Mouse (Mus musculus) lung, postnatal 0 days (tissue): ENCODE results near the gene Klc4. TPM values are rescaled to one million over a fixed set of nuclear protein-coding genes. Genes with fewer than 3 reads are reported as not detected.
A peak's percentile ranks its signal among the peaks of the same experiment; 100 is the strongest.

Source experiments
- ATAC-seq: fragments of 200-750 bp; cut with Nextera tagmentation; 2 replicates; pipeline ENCODE4 v1.8.0; 2017; ENCODE audit warnings: moderate library complexity
- DNase-seq: peaks from one replicate; pipeline ENCODE4 v3.0.0-alpha.2; 2016; ENCODE audit warnings: low spot score
- H3K27ac ChIP-seq: fragments of 300-500 bp; sonication (generic); 2 replicates; pipeline ENCODE4 v1.5.1; 2014; ENCODE audit warnings: antibody characterized with exemption, mild to moderate bottlenecking, low read length, mixed read lengths
- H3K27me3 ChIP-seq: fragments of 300-500 bp; sonication (generic); replicated peaks from 2 replicates; pipeline ENCODE4 v1.6.1; 2014; ENCODE audit warnings: low read length, mixed read lengths; ENCODE audit not compliant: insufficient read depth
- H3K36me3 ChIP-seq: fragments of 300-500 bp; sonication (generic); 2 replicates; pipeline ENCODE4 v1.6.1; 2014; ENCODE audit warnings: low read length, mixed read lengths; ENCODE audit not compliant: insufficient read depth
- H3K4me1 ChIP-seq: fragments of 300-500 bp; sonication (generic); 2 replicates; pipeline ENCODE4 v1.6.1; 2014; ENCODE audit warnings: antibody characterized with exemption, low read depth, low read length, mixed read lengths; ENCODE audit not compliant: insufficient read depth
- H3K4me2 ChIP-seq: fragments of 300-500 bp; sonication (generic); replicated peaks from 2 replicates; pipeline ENCODE4 v1.6.1; 2014; ENCODE audit warnings: low read depth, mild to moderate bottlenecking, low read length, moderate library complexity, mixed read lengths
- H3K4me3 ChIP-seq: fragments of 300-500 bp; sonication (generic); 2 replicates; pipeline ENCODE4 v1.5.1; 2014; ENCODE audit warnings: low read depth, low read length
- H3K9ac ChIP-seq: fragments of 300-500 bp; sonication (generic); replicated peaks from 2 replicates; pipeline ENCODE4 v1.6.1; 2014; ENCODE audit warnings: low read depth, mild to moderate bottlenecking
- H3K9me3 ChIP-seq: fragments of 300-500 bp; sonication (generic); 2 replicates; pipeline ENCODE4 v1.6.1; 2016; ENCODE audit warnings: low read length, mixed read lengths
- CTCF ChIP-seq: IDR thresholded peaks from 2 replicates; pipeline ENCODE4 v1.5.1; 2016; ENCODE audit warnings: antibody characterized with exemption, mild to moderate bottlenecking
- EP300 ChIP-seq: IDR thresholded peaks from 2 replicates; pipeline ENCODE4 v1.6.1; 2016; ENCODE audit warnings: antibody characterized with exemption, mild to moderate bottlenecking, control low read depth
- WGBS: fragments of 180-500 bp; shearing (Covaris S2); extraction: QIAGEN DNeasy Blood & Tissue Kit; methylation state at CpG from one replicate; pipeline ENCODE4 v1.1.7; 2014; 5-methylcytosine and 5-hydroxymethylcytosine counted together
- polyA plus RNA-seq: library from polyadenylated mRNA; unstranded; fragments of >200 nt; fragmentation: Nextera tagmentation; extraction: Ambion mirVana; gene quantifications from 2 replicates; pipeline ENCODE4 v1.2.1, GENCODE M21; 2015

Klc4 gene
- polyA plus RNA-seq, 1 experiment from 2014 or later: 38.4 TPM

GRCm38 (mm10) chr17:46674530-46675283 lies 28.9 kb upstream of the Klc4 start:
- DNase-seq (no peak), ATAC-seq (0 out of 2 replicates have a peak, but pooled peaks have one; percentile 3)
- H3K4me1 ChIP-seq: peaks cover 17% of the 10 kb centered on the region; the same call in 1 of the 2 replicates
- H3K9ac ChIP-seq: peak overlapping the region; percentile 20
- peak overlapping the region; percentile 73 for H3K4me2 ChIP-seq
- peak overlapping the region; percentile 59 for H3K4me3 ChIP-seq
- H3K27ac ChIP-seq: peak overlapping the region; percentile 62
- TF ChIP-seq EP300: no peak
- no peak for TF ChIP-seq CTCF
- WGBS: 28% methylated on average over 15 of the region's 15 CpGs
- peaks cover 17% of the 10 kb centered on the region; the same call in 1 of the 2 replicates for H3K36me3 ChIP-seq
- no peaks in the 10 kb centered on the region for H3K27me3 ChIP-seq
- no peaks in the 10 kb centered on the region for H3K9me3 ChIP-seq

DNA sequence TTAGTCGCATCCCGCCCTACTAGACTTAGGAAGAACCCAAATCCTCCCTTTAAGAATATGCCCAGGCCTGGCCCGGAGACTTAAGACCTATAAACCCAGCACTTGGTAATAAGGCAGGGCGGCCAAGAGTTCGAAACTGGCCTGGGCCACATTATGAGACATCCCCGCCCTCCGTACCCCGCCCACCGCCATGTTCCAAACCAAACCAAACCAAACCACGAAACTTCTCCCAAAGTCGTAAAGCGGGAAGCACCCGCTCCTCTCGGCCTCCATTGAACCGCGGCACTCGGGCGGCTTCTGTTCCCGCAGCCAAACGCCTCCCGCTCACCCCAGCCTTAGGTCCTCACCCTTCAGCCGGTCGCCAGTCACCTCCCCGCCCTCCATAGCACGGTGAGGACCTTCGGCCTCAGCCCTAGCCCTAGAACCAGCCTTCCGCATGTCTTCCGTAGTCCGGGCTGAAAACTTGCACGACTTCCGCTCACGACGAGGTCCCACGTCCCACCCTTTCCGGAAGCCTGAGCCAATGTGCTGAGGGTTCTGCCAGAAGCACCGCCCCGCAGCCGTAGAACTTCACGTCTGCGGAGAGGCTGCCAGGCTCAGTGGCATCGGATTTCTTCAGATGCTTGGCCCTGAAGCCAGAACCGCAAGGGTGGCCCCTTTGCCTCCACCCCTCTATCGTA lies 28.2 kb upstream of the Klc4 start, which contains the start of gene Rrp36:
TSS of gene Rrp36 (minus strand) at position 503 of the 680 bp plus-strand sequence.
- Histone ChIP-seq H3K9ac (peak within 1 kb of the TSS; percentile 62), H3K9me3 (no peaks in the 10 kb centered on the region), H3K36me3 (peaks cover 22% of the 10 kb centered on the region; the same call in 1 of the 2 replicates), H3K4me3 (peak within 1 kb of the TSS; percentile 59), H3K4me2 (peak within 1 kb of the TSS; percentile 73), H3K27ac (peak within 1 kb of the TSS; percentile 81), H3K4me1 (peaks cover 9% of the 10 kb centered on the region; the same call in 1 of the 2 replicates), H3K27me3 (no peaks in the 10 kb centered on the region)
- DNase-seq (peak; percentile 97), ATAC-seq (peak; percentile 96)
- 3% methylated on average over 42 of the region's 43 CpGs for WGBS
- TF ChIP-seq EP300: no peak
- no peak for TF ChIP-seq CTCF

GRCm38 (mm10) chr17:46669911-46670310 lies 24.1 kb upstream of the Klc4 start:
- Histone ChIP-seq H3K36me3 (peaks cover 16% of the 10 kb centered on the region), H3K27me3 (no peaks in the 10 kb centered on the region), H3K27ac (no peak overlapping the region), H3K9ac (no peak overlapping the region), H3K4me2 (no peak overlapping the region), H3K4me1 (peaks cover 6% of the 10 kb centered on the region; the same call in 1 of the 2 replicates), H3K9me3 (no peaks in the 10 kb centered on the region), H3K4me3 (no peak overlapping the region)
- 97% methylated on average over 10 of the region's 10 CpGs for WGBS
- ATAC-seq: no peak
- no peak for DNase-seq
- TF ChIP-seq CTCF (no peak), EP300 (no peak)

GRCm38 (mm10) chr17:46667712-46668111 lies 21.9 kb upstream of the Klc4 start:
- Histone ChIP-seq H3K4me3 (no peak overlapping the region), H3K9ac (no peak overlapping the region), H3K27ac (no peak overlapping the region), H3K4me1 (no peaks in the 10 kb centered on the region), H3K9me3 (no peaks in the 10 kb centered on the region), H3K27me3 (no peaks in the 10 kb centered on the region), H3K36me3 (peaks cover 30% of the 10 kb centered on the region), H3K4me2 (no peak overlapping the region)
- peak; percentile 43 for ATAC-seq
- 80% methylated on average over 16 of the region's 16 CpGs for WGBS
- TF ChIP-seq CTCF: no peak
- no peak for TF ChIP-seq EP300
- no peak for DNase-seq

GRCm38 (mm10) chr17:46662730-46663129 lies 16.9 kb upstream of the Klc4 start:
- Histone ChIP-seq H3K9me3 (no peaks in the 10 kb centered on the region), H3K4me1 (no peaks in the 10 kb centered on the region), H3K4me3 (no peak overlapping the region), H3K27ac (no peak overlapping the region), H3K4me2 (no peak overlapping the region), H3K36me3 (peaks cover 40% of the 10 kb centered on the region), H3K27me3 (no peaks in the 10 kb centered on the region), H3K9ac (no peak overlapping the region)
- WGBS: 88% methylated on average over 4 of the region's 5 CpGs
- no peak for ATAC-seq
- TF ChIP-seq CTCF (no peak), EP300 (no peak)
- DNase-seq: no peak

DNA sequence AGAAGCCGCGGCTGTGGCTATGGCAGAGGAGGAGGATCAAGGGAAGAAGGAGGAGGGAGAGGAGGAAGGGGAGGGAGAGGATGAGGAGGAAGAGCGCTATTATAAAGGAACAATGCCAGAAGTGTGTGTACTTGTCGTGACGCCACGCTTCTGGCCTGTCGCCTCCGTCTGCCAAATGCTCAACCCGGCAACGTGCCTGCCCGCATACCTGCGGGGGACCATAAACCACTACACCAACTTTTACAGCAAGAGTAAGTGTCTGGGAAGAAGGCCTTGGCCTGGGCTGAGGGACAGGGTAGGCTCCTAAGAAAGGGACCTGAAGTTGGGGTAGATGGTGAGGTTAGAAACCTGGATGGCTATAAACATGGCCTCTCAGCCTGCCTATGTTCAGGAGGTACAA lies 16.2 kb upstream of the Klc4 start:
- WGBS: 84% methylated on average over 12 of the region's 12 CpGs
- no peak for DNase-seq
- no peaks in the 10 kb centered on the region for H3K27me3 ChIP-seq
- no peak overlapping the region for H3K4me3 ChIP-seq
- H3K4me2 ChIP-seq: no peak overlapping the region
- peaks cover 44% of the 10 kb centered on the region for H3K36me3 ChIP-seq
- no peak for ATAC-seq
- no peak for TF ChIP-seq CTCF
- TF ChIP-seq EP300: no peak
- no peaks in the 10 kb centered on the region for H3K4me1 ChIP-seq
- H3K9ac ChIP-seq: no peak overlapping the region
- H3K9me3 ChIP-seq: no peaks in the 10 kb centered on the region
- no peak overlapping the region for H3K27ac ChIP-seq
